Mouse (Mus musculus) layer of hippocampus, postnatal 25 days (tissue): ENCODE data around the gene Tldc1. TPM values are rescaled to one million over a fixed set of nuclear protein-coding genes. Genes with fewer than 3 reads are reported as not detected.
A peak's percentile ranks its signal among the peaks of the same experiment; 100 is the strongest.

Experiments
- DNase-seq, 2 experiments: peaks; one replicate each; pipeline ENCODE4 v3.0.0; 2022; ENCODE audit warnings: mixed read lengths in 2 of 2, low spot score in 1 of 2; ENCODE audit errors: extremely low spot score in 1 of 2
- total RNA-seq, 2 experiments: library from RNA; stranded (reverse); gene quantifications; 2 replicates each; pipeline ENCODE4 v1.2.3; 2021

The Tldc1 gene
- 10 to 100 TPM; 14.1 to 17.0 TPM for total RNA-seq

GRCm38 (mm10) chr8:119778263-119778662 is at the start of gene Tldc1:
Gene Tldc1, minus strand, starts transcription at chr8:119778416.
- peak; percentile 96 to 99 for DNase-seq

GRCm38 (mm10) chr8:119827721-119828153 is 49.5 kb upstream of the Tldc1 start:
- DNase-seq: no peak

GRCm38 (mm10) chr8:119826982-119827381 is 48.8 kb upstream of the Tldc1 start:
- no peak for DNase-seq

- DNase-seq: no peak
These were observed 47.9 kb upstream of the Tldc1 start for GRCm38 (mm10) chr8:119825950-119826730.

GRCm38 (mm10) chr8:119824809-119825273 is 46.6 kb upstream of the Tldc1 start:
- no peak for DNase-seq

- no peak for DNase-seq
These were observed 45.9 kb upstream of the Tldc1 start for GRCm38 (mm10) chr8:119824100-119824499.

- DNase-seq: no peak
These were observed 45.1 kb upstream of the Tldc1 start for GRCm38 (mm10) chr8:119823278-119823677.

- no peak for DNase-seq
These were observed 43.5 kb upstream of the Tldc1 start for GRCm38 (mm10) chr8:119821691-119822090.

GRCm38 (mm10) chr8:119819976-119820375 is 41.8 kb upstream of the Tldc1 start:
- no peak for DNase-seq

GRCm38 (mm10) chr8:119819316-119819715 is 41.1 kb upstream of the Tldc1 start:
- DNase-seq: no peak

- DNase-seq: no peak
These were observed 39.2 kb upstream of the Tldc1 start for GRCm38 (mm10) chr8:119817446-119817845.

- DNase-seq: no peak
These were observed 38.0 kb upstream of the Tldc1 start for GRCm38 (mm10) chr8:119816219-119816618.

GRCm38 (mm10) chr8:119812650-119813431 is 34.6 kb upstream of the Tldc1 start:
- DNase-seq: no peak

GRCm38 (mm10) chr8:119811925-119812324 is 33.7 kb upstream of the Tldc1 start:
- DNase-seq: no peak

GRCm38 (mm10) chr8:119810953-119811499 is 32.8 kb upstream of the Tldc1 start:
- no peak for DNase-seq

- DNase-seq: no peak
These were observed 32.1 kb upstream of the Tldc1 start for GRCm38 (mm10) chr8:119810127-119810868.

- DNase-seq: no peak
These were observed 31.4 kb upstream of the Tldc1 start for GRCm38 (mm10) chr8:119809620-119810019.

GRCm38 (mm10) chr8:119807687-119808086 is 29.5 kb upstream of the Tldc1 start:
- DNase-seq: no peak

- peak; percentile 56 to 64 for DNase-seq
These were observed 28.4 kb upstream of the Tldc1 start for GRCm38 (mm10) chr8:119806422-119807263.

GRCm38 (mm10) chr8:119805275-119805674 is 27.1 kb upstream of the Tldc1 start:
- DNase-seq: no peak
